ENCODE assay signal across 16 mouse cellular contexts in the genomic region with DNA sequence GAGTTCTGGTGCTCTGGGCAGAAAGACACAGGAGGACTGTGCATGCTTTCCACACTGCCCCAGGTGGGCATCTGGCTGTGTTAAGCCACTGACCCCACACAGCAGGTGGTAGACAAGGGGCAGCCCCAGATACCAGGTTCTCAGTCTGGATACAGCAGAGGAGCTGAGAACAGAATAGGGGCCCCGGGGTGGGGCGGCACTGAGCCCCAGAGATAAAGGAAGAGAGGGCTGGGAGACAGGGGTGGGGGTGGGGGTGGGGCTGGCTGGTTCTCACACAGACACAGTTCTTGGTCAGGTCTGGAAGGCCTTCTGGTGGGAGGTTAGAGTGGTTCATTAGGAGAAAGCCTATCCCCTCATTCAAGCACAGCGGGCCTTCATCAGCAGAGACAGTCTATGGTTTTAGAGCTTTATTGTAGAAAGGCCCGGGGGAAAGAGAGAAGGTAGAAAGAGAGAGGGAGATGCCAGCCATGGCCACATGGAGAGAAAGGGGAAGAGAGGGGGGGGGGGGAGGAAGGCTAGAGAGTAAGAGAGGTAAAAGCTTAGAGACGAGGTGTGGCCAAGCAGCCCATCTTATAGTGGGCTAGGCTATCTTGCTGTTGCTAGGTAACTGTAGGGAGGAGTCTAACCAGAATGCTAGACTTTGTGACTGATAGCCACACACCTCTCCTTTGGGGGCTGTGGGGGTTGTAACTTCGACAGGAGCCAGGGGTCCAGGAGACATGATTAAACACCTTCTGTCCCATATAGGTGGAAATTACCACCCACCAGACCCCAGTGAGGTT.
A peak's percentile ranks its signal among the peaks of the same experiment; 100 is the strongest.
DNase-seq lines count a peak whose midpoint lies in the region; ATAC-seq and TF ChIP-seq lines count a peak whose summit lies in the region.
"Had no signal": no experiment of that assay in that cellular context is flagged by ENCODE, and none has a peak within 500 bp of the region (broad histone marks: within the 10 kb centered on the region; RNA-seq: fewer than 3 reads in every experiment).

No protein-coding gene starts in this region.

- H3K27me3 ChIP-seq in heart, embryonic 10.5 days (ENCODE audit: insufficient read depth, poor library complexity, severe bottlenecking) = no peaks in the 10 kb centered on the region
- H3K27me3 ChIP-seq in midbrain, embryonic 13.5 days = no peaks in the 10 kb centered on the region
- no peaks in the 10 kb centered on the region for H3K27me3 ChIP-seq in midbrain, embryonic 15.5 days (replicated peaks)
- H3K27me3 ChIP-seq in liver, embryonic 16.5 days (ENCODE audit: control insufficient read depth, insufficient read depth, low read depth, low read length) = no peaks in the 10 kb centered on the region
- H3K27me3 ChIP-seq in lung, postnatal 0 days (replicated peaks; ENCODE audit: insufficient read depth, low read length) = no peaks in the 10 kb centered on the region

- no peaks in the 10 kb centered on the region for H3K36me3 ChIP-seq in heart, embryonic 10.5 days
- no peaks in the 10 kb centered on the region for H3K36me3 ChIP-seq in midbrain, embryonic 13.5 days
- no peaks in the 10 kb centered on the region for H3K36me3 ChIP-seq in midbrain, embryonic 15.5 days (replicated peaks)
- no peaks in the 10 kb centered on the region for H3K36me3 ChIP-seq in liver, embryonic 16.5 days (ENCODE audit: control insufficient read depth, insufficient read depth)
- H3K36me3 ChIP-seq in lung, postnatal 0 days (ENCODE audit: insufficient read depth, low read length) = no peaks in the 10 kb centered on the region
- H3K36me3 ChIP-seq: hindbrain, embryonic 10.5 days had no signal

- 0 out of 2 replicates have a peak, but pooled peaks have one; percentile 50 for ATAC-seq in midbrain, embryonic 13.5 days
- no peak for ATAC-seq in midbrain, embryonic 15.5 days (replicated peaks)
- ATAC-seq in liver, embryonic 16.5 days (ENCODE audit: low read depth) = peak; percentile 55
- no peak for ATAC-seq in lung, postnatal 0 days

- no peaks in the 10 kb centered on the region for H3K4me1 ChIP-seq in heart, embryonic 10.5 days
- H3K4me1 ChIP-seq in midbrain, embryonic 13.5 days (replicated peaks) = no peaks in the 10 kb centered on the region
- no peaks in the 10 kb centered on the region for H3K4me1 ChIP-seq in midbrain, embryonic 15.5 days
- H3K4me1 ChIP-seq in liver, embryonic 16.5 days (ENCODE audit: control insufficient read depth, low read depth, low read length) = no peaks in the 10 kb centered on the region
- no peaks in the 10 kb centered on the region for H3K4me1 ChIP-seq in lung, postnatal 0 days (ENCODE audit: insufficient read depth, low read depth, low read length)
- H3K4me1 ChIP-seq: hindbrain, embryonic 10.5 days had no signal

- H3K27ac ChIP-seq in heart, embryonic 10.5 days = no peak overlapping the region; the same call in 1 of the 2 replicates
- no peak overlapping the region for H3K27ac ChIP-seq in midbrain, embryonic 13.5 days
- H3K27ac ChIP-seq in midbrain, embryonic 15.5 days = no peak overlapping the region
- H3K27ac ChIP-seq in liver, embryonic 16.5 days (ENCODE audit: low read length) = no peak overlapping the region
- H3K27ac ChIP-seq in lung, postnatal 0 days (ENCODE audit: low read length) = no peak overlapping the region
- H3K27ac ChIP-seq: hindbrain, embryonic 10.5 days had no signal

- DNase-seq in heart, embryonic 10.5 days (ENCODE audit: low spot score) = peak; percentile 84
- no peak for DNase-seq in heart, adult 9 months (ENCODE audit: low spot score in 2 of 2)
- peak; percentile 16 for DNase-seq in c-Kit-positive CD71-positive TER-119-positive erythroid progenitor cells, embryonic 14.5 days (ENCODE audit: low spot score)
- DNase-seq in lung, postnatal 0 days (ENCODE audit: low spot score) = no peak
- DNase-seq: adrenal gland, postnatal 25 days; cerebellum, adult 11-12 months; cerebellum, postnatal 25 days; kidney, adult 2 months; kidney, postnatal 10 days; layer of hippocampus, postnatal 36 days; right cerebral cortex, postnatal 25 days; thymus, postnatal 25 days had no signal

- TF ChIP-seq CTCF in lung, postnatal 0 days (IDR thresholded peaks at IDR 0.05) = no peak

- no peak for TF ChIP-seq EP300 in lung, postnatal 0 days (IDR thresholded peaks at IDR 0.05)

- no peak overlapping the region for H3K9ac ChIP-seq in midbrain, embryonic 13.5 days (replicated peaks)
- H3K9ac ChIP-seq in midbrain, embryonic 15.5 days = no peak overlapping the region
- H3K9ac ChIP-seq in liver, embryonic 16.5 days (ENCODE audit: low read depth, low read length) = no peak overlapping the region
- H3K9ac ChIP-seq in lung, postnatal 0 days (replicated peaks; ENCODE audit: low read depth) = no peak overlapping the region

- H3K4me2 ChIP-seq in midbrain, embryonic 13.5 days (replicated peaks) = no peak overlapping the region
- H3K4me2 ChIP-seq in midbrain, embryonic 15.5 days = no peak overlapping the region
- no peak overlapping the region for H3K4me2 ChIP-seq in liver, embryonic 16.5 days (ENCODE audit: low read depth, low read length)
- no peak overlapping the region for H3K4me2 ChIP-seq in lung, postnatal 0 days (replicated peaks; ENCODE audit: low read depth, low read length)

- 71% methylated on average over 6 of the region's 6 CpGs for WGBS in heart, embryonic 10.5 days
- whole genome bisulfite sequencing in midbrain, embryonic 13.5 days = 71% methylated on average over 6 of the region's 6 CpGs
- WGBS in midbrain, embryonic 15.5 days = 57% methylated on average over 6 of the region's 6 CpGs
- WGBS in liver, embryonic 16.5 days (ENCODE audit: insufficient replicate concordance) = 57% methylated on average over 6 of the region's 6 CpGs
- WGBS in lung, postnatal 0 days = 56% methylated on average over 6 of the region's 6 CpGs

- H3K9me3 ChIP-seq in heart, embryonic 10.5 days = no peaks in the 10 kb centered on the region
- H3K9me3 ChIP-seq in midbrain, embryonic 13.5 days = no peaks in the 10 kb centered on the region
- H3K9me3 ChIP-seq in midbrain, embryonic 15.5 days = no peaks in the 10 kb centered on the region
- no peaks in the 10 kb centered on the region for H3K9me3 ChIP-seq in liver, embryonic 16.5 days (replicated peaks; ENCODE audit: control insufficient read depth, low read length)
- no peaks in the 10 kb centered on the region for H3K9me3 ChIP-seq in lung, postnatal 0 days (ENCODE audit: low read length)
- H3K9me3 ChIP-seq: hindbrain, embryonic 10.5 days had no signal

- no peak overlapping the region for H3K4me3 ChIP-seq in heart, embryonic 10.5 days
- no peak overlapping the region for H3K4me3 ChIP-seq in midbrain, embryonic 13.5 days (replicated peaks)
- no peak overlapping the region for H3K4me3 ChIP-seq in midbrain, embryonic 15.5 days
- H3K4me3 ChIP-seq in liver, embryonic 16.5 days (ENCODE audit: low read depth, low read length) = no peak overlapping the region
- H3K4me3 ChIP-seq in lung, postnatal 0 days (ENCODE audit: low read depth, low read length) = no peak overlapping the region
- H3K4me3 ChIP-seq: hindbrain, embryonic 10.5 days had no signal

Comparison
In these comparisons a context has a peak if more than half of its experiments do, and no peak if none do; other contexts are left out.
1. DNase-seq: peak in heart, embryonic 10.5 days (single experiment) and c-Kit-positive CD71-positive TER-119-positive erythroid progenitor cells, embryonic 14.5 days (single experiment); none in heart, adult 9 months (0 of 2) and lung, postnatal 0 days (single experiment).
2. ATAC-seq: peak in midbrain, embryonic 13.5 days (single experiment) and liver, embryonic 16.5 days (single experiment); none in midbrain, embryonic 15.5 days (single experiment) and lung, postnatal 0 days (single experiment).